Mouse (Mus musculus) spleen, postnatal 36 days (tissue): ENCODE results near the gene AU018091.
"Not testable (repeated sequence)": the region's sequence is repeated elsewhere in the genome, so short reads cannot be mapped to it uniquely, and the experiment has no call there.

Experiments
- DNase-seq, 2 experiments: peaks; one replicate each; pipeline ENCODE4 v3.0.0; 2022; ENCODE audit warnings: low spot score in 2 of 2, mixed read lengths in 1 of 2

Gene AU018091

GRCm38 (mm10) chr7:3166270-3166669, 2.7 kb downstream of the AU018091 start:
- no peak for DNase-seq

- DNase-seq = no peak
Measured at GRCm38 (mm10) chr7:3164991-3165390, 4.0 kb downstream of the AU018091 start.

GRCm38 (mm10) chr7:3164381-3164780, 4.6 kb downstream of the AU018091 start:
- DNase-seq = no peak

- no peak for DNase-seq
Measured at GRCm38 (mm10) chr7:3150376-3150775, 18.6 kb downstream of the AU018091 start.

GRCm38 (mm10) chr7:3146072-3146471, 22.9 kb downstream of the AU018091 start:
- no peak for DNase-seq

GRCm38 (mm10) chr7:3143329-3143728, 25.7 kb downstream of the AU018091 start:
- no peak for DNase-seq

GRCm38 (mm10) chr7:3135606-3136005, 33.4 kb downstream of the AU018091 start:
- no peak for DNase-seq

GRCm38 (mm10) chr7:3134654-3135053, 34.3 kb downstream of the AU018091 start:
- DNase-seq = no peak

- DNase-seq = no peak
Measured at GRCm38 (mm10) chr7:3130342-3130741, 38.7 kb downstream of the AU018091 start.

- not testable (repeated sequence) for DNase-seq
Measured at GRCm38 (mm10) chr7:3128564-3128963, 40.4 kb downstream of the AU018091 start.

GRCm38 (mm10) chr7:3111193-3111592, 57.8 kb downstream of the AU018091 start:
- not testable (repeated sequence) for DNase-seq

- not testable (repeated sequence) for DNase-seq
Measured at GRCm38 (mm10) chr7:3106516-3107077, 62.4 kb downstream of the AU018091 start.
